Mouse (Mus musculus) brain, adult 2 months (tissue): ENCODE data around the gene Rps24.
A peak's percentile ranks its signal among the peaks of the same experiment; 100 is the strongest.
"Not testable (repeated sequence)": the region's sequence is repeated elsewhere in the genome, so short reads cannot be mapped to it uniquely, and the experiment has no call there.

Experiments
- DNase-seq: peaks from one replicate; pipeline ENCODE4 v3.0.0; 2011; ENCODE audit warnings: low read depth, low spot score

Gene Rps24

DNA sequence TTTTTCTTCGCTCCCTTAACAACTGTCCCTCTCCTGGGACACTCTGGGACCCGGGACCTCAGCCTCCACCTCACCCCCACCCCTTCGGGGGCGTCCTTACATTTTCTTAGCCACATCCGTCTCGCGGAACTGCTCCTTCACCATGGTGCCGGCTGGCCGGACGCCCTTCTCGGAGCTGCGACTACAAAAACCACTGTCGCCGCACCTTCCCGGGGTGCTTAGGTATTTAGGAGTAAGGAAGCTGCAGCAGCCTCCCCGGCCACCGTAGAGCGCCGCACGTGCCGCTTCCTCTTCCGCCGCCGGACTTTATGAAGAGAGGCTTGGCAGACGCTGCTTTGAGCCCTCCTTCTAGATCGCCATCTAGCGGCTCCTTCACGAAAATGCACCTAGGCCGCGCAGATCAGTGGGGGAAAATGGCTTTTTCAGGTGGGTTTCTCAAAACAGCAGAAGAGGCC lies at the start of gene Rps24, which contains the start of gene Polr3a:
Gene Rps24, plus strand, starts transcription at position 353 of the 455 bp plus-strand sequence.
Gene Polr3a, minus strand, starts transcription at position 286 of the 455 bp plus-strand sequence.
- peak; percentile 98 for DNase-seq

DNA sequence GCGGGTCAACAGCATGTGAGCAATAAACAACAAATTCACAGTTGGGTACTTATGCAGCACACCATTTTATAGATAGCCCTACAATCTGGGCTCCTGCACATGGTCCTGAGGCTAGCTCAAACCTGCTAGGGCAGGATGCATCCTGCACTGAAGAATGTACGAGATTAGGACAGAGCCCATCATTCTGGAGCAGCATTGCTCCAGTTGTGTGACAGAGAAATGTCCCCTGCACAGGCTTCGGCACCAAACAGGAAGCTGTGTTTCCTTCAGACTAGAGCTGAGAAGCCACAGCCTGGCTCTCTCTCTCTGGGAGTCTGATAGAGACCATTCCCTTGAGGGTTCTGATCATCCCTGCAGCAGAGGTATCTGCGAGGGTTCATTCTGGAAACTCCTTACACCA lies 43.4 kb upstream of the Rps24 start:
- DNase-seq: not testable (repeated sequence)

DNA sequence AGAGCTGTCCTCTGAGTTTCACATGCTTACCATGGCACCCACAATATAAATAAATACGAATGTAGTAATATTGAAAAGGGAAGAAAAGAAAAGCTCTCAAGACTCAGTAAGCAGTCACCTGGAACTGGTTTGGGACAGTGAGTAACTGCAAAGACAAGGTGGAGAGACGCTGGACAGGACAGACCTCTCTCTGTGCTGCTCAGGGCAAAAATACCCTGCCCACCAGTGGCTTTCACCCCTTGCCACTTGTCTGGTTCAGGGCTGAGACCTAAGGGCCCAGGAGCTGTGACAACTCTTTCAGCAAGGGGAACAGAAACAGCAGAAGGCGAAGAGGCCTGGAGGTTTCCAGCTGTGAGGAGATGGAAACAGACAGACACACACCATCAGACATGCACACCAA lies 28.7 kb upstream of the Rps24 start:
- DNase-seq: no peak

DNA sequence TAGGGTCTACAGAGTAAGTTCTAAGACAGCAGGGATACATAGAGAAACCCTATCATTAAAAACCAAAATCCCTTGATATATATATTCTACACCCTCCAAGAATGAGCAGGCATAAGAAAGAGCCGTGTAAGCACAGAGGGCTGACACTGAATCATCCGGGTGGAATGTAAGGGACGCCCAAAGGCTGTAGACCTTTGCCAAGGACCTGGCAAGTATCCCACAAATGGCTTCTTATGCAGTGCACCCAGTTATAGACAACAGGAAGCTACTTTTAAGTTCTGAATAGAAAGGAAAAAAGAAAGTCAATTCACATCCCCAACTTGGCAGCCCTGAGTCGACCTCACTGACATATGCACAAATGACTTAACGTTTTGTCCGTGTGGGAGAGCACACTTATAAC lies 18.1 kb upstream of the Rps24 start:
- DNase-seq: no peak

DNA sequence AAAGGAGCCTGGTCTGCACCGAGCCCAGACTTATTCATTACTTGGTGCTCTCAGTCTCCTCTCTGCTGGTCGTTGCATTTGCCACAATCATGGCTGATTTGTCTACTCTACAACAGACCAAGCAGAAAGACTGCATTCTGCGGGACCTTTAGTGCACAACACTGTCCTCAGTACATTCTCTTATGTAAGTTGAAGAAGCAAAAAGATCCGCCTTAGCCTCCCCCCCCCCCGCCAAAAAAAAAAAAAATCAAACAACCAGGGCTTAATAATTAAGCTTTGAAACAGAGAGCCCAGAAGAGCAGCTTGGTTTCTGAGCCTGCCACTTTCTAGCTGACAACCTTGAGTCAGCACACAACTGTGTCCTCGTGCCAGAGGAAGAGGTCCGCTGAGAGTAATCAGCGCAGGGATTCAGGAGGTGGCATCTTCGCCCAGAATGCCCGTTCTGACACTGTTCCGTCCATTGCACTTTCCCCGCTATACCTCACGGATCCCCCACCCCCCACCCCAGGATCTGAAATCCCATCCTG lies 621 bp upstream of the Rps24 start:
- no peak for DNase-seq

DNA sequence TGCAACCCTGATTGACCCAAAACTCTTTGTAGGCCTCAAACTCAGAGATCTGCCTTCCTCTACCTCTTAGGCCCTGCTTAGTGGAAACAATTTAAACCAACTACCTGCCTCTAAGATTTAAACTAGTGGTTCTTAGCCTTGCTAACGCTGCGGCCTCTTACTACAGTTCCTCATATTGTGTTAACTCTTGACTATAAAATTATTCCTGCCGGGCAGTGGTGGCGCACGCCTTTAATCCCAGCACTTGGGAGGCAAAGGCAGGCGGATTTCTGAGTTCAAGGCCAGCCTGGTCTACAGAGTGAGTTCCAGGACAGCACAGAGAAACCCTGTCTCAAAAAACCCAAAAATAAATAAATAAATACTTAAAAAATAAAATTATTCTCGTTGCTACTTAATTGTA lies 2.8 kb downstream of the Rps24 start:
- DNase-seq: not testable (repeated sequence)

DNA sequence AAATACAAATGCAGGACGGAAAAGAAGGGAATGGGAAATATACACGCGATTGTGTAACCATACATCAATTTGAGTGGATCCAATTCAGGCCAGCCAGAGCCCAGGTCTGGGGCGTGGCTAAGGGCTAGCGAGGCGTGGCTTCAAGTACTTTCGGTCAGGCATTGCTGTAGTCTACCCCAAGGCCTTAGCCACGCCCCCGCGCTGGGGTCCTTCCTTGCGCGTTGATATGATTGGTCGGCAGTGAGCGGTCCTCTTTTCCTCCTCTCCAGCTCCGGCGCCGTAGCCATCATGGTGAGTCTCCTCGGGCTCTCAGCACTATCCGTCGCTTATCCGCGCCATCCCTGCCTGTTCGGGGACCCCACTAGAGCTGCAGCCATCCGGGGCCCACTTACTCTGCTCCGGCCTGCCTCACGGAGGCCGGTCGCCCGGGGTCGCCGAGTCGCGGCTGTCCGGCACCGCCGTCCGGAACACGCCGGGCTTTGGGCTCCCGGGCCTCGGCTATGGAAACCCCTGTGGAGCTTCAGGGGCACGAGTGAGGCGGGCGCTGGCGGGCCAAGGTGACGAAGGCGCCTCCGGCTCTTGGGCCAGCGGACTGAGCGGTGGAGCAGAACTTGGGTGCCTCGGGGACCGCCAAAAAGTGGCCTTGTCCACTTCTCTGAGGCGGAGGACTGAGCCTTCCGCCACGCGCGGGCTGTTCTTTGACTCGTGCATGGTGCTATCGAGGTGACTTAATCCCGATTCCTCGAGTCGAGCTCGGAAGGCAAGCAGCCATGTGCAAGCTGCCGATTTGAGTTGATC lies 3.7 kb downstream of the Rps24 start:
- DNase-seq: peak; percentile 98

DNA sequence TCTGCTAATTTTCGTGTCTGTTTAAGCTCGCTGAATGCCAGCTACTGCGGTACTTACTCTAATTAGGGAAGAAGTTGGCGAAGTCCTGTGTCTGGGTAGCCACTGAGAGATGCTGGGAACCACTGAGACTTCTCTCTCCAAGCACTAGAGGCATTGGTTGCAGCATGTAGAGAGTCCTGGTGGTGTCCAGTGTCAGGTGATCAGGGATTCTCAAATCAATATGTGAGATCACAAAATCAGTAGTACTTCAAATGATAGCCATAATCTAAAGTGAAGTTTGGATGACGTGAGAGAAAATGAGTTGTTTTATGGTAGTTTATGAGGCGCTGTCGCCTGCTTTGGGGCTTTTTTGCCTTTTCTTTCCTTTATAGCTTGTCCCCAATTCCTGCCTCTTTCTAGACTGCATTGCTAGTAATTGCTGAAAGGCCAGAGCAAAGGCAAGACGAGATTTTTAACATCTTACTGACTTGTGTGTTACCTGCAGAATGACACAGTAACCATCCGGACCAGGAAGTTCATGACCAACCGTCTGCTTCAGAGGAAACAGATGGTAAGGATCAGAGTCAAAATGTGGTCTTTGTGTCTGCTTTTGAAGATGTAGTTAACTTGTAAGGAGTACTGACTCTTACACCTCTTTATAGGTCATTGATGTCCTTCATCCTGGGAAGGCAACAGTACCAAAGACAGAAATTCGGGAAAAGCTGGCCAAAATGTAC lies 4.5 kb downstream of the Rps24 start:
- peak; percentile 41 for DNase-seq

DNA sequence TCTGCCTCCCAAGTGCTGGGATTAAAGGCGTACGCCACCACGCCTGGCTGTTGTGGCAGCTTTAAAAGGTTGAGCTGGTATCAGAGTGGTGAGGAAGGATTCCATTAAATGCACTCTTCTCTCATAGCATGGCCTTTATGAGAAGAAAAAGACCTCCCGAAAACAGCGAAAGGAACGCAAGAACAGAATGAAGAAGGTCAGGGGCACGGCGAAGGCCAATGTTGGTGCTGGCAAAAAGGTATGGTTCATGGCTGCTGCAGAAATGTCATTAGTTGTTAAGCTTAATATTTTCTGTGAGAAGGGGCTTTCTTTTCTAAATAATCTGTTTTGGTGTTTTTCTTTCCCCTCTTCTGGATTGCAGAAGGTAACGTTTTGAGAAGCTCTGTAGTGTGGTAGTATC lies 6.3 kb downstream of the Rps24 start:
- no peak for DNase-seq

DNA sequence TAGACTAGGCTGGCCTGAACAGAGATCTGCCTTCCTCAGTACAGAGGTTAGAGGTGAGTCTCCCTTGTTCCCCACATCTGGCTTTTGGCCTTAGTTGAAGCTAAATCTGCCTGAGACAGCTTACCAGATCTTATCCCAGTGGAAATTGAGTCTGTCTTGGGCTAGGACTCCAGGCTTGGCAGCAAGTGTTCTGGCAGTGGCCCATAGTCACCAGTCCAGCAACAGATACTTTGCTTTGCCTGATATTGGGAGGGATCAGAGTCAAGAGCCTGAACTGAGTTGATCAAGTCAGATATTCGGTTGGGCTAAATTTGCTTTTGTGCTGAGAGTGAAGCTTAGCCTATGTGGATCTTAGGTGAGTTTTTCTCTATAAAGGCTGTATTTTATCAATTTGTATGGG lies 9.6 kb downstream of the Rps24 start:
- DNase-seq: no peak

DNA sequence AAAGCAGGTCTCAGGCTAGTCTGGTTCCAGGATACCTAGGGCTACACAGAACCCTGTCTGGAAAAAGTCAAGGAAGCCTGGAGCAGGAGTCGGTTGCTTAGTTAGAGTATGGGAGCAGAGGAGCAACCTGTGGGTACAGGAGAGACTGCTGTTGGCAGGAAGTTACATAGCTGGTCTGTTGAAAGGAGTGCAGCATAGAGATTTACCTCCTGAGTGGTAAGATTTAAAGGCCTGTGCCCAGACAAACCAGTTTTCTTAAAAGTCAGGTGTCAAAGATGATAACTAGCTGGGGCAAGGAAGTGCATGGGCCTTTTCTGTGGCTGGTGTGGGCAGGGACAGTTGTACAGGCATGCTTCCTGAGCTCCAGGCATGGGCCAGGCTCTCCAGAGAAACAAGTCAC lies 10.5 kb downstream of the Rps24 start:
- DNase-seq: no peak

DNA sequence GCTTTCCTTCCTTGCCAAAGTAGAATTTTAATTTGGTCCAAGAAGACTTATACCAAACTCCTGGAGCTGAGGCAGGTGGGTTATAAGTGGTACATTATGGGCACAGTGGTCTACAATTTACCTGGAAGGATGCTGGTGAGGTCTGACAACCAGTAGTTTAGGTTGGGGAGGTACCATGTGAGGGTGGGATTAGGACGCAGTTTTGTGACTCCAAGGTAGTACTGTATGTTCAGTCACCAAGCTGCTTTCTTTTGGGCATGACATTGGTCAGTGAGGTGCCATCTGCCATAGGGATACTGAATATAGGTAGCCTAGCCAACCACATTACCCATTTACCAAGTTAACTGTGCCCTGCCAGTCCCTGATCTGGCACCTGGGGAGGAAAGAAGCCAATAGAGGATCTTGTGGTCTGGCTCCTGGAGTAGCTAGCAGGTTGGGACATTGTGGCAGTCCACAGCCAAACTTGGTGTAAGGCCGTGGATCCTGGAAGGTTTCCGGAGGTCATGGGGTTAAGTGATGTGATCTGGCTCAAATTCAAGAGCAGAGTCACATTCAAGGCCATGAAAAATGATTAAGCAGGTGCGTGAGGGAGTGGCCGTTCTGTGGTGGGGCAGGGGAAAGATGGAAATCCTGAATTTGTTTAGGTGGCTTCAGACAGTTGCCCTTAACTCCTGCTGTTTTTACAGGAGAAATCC lies 11.8 kb downstream of the Rps24 start:
- DNase-seq: peak; percentile 39

DNA sequence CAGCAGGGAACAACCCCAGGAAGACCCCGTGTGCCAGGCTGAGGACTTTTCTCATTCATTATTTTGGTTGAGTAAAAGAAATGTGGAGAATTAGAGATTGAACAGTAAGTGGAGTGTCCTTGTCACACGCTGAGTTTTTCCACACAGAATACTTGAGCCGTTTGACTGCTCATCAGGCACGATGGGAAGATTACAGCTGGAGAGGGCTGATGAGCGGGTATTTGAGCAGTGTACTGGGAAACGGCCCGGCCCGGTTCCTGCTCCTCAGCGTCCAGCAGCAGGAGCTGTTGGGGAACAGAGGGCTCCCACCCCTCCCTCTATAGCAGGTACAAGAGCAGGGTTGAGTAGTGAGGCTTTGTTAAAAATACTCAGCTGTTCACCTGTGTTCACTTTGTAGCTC lies 12.6 kb downstream of the Rps24 start:
- DNase-seq: no peak

DNA sequence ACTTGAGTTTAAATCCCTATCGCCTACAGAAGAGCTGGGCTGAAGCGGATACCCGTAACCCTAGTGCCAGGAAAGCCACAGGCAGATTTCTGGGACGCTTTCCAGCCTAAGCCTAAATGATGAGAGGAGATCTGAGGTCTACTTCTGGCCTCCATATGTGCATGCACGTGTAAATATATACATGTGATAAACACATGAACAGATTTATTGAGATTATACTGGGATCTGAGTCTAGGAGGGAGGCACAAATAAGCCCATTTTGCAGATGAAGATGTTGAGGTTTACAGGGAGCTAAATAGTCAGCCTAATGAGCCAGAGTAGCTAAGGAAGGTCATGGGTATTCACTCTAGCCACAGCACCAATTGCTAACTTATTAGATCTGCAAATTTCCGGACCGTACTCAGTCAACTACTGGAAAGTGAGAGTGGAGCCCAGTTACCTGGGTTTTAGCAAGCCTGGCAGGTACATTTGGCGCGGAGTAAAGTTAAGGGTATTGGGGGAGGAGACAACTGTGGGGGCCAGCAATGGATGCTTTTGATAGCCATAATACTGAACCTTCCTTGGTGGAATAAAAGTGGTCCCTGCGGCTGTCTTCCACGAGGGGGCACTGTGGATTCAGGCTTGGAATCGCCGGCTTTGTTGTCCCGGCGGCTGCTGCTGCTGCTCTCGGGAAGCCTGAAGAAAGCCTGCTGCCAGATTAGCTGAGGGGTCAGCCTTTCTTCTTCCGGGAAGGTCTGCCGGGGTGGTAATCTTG lies 13.3 kb downstream of the Rps24 start:
- peak; percentile 92 for DNase-seq

DNA sequence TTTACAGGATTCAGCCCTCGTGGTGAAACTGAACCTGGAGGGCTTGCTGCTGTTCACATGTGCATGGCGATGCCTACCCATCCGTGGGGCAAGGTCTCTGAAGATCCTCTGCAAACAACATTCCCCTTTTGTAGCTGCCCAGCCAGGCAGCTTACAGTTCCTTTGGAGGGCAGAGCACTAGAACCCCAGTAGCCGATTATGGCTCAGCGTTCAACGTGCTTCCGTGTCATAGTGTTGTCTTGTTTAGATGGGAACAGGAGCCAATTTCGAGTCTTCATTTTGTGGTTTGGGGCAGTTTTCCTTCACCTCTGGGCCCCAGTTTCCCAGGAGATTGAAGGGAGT lies 13.9 kb downstream of the Rps24 start:
- no peak for DNase-seq

DNA sequence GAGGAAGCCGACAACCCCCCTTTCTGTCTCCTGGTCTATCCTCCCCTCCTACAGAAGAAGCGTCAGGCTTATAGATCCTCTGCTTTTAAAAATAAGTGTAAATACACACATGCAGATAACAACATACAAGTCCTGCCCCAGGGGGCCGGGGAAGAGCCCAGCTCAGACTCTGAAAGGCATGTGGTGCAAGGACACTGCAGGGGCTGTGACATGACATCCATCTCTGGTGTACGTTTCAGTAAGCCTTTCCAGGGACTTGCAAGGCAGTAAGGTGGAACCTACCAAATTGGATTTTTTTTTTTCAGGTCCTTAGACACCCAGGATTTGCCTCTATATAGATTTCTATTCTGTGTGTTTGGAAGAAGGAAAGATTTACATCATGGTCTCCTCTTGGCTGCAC lies 14.3 kb downstream of the Rps24 start:
- DNase-seq: no peak

DNA sequence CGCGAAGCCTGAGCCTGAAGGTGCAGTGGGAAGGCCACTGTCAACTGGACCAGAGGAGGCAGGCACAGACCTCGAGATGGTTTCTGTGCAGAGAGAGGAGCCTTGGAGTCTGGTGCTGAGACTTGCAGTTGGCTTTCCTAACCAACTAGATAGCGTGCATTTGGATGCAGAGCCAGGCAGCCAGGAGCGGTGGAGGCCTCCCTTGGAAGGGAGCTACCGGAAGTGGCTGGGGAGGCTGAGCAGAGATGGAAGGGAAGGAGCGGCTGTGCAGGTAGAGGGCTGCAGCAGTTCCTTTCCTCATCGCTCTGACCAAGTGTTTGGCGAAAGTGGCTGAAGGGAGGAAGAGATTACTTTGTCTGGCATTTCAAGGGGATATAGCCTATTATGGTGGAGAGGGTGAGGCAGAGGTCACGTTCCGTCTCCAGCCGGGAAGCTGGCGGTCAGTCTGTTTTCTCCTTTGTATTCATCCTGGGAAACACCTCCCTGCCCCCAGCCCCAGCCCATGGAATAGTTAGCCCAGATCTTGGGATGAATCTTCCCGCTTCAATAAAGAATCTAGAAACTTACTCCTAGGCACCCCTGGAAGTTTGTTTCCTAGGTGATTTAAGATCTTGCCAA lies 20.6 kb downstream of the Rps24 start:
- no peak for DNase-seq

DNA sequence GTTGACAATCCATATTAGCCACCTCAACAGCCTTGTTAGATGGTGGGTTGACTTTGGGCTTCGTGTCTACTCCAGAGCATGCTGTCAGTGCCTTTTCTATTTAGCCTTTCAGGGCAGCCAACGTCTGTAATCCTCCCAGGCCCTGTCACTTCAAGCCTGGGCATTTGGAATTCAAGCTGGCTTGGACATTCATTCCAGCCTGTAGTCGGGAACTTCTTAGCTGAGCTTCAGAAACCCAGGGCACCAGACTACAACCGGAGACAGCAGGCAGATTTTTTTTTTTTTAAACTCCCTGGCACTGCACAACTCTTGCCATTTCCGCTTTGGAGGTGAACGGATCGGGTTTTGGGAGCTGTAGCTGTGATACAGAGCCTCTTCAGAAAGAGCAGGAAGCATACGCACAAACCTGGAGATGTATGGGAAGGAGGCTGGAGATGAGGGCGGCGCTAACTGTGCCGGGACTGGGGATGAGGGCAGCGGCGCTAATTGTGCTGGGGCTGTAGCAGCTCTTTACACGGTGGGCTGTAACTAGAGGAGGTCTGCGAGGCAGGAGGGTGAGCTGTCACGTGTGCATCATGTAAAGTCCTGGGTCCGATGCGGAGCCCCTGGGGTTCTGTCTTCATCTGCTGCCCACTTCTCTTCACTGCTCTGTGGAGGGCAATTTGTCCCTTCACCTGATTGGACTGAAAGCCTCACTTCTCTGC lies 21.3 kb downstream of the Rps24 start:
- peak; percentile 47 for DNase-seq

DNA sequence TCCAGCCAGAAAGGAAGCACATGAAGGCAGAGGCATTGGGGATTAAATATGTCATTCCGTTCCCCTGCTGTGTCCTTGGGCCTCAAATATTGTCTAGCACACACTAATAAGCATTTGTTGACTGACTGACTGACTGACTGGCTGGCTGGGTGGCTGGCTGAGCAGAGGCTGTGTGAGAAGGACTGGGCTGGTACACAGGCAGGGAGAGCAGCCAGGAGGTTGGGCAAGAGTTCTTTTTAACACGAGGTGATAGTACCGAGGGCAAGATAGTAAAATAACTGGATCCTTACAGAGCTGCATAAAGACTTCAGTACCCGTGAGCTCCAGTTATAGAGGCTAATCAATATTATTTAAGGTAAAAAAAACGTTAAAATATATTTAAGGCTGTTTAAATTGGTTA lies 22.6 kb downstream of the Rps24 start:
- no peak for DNase-seq

DNA sequence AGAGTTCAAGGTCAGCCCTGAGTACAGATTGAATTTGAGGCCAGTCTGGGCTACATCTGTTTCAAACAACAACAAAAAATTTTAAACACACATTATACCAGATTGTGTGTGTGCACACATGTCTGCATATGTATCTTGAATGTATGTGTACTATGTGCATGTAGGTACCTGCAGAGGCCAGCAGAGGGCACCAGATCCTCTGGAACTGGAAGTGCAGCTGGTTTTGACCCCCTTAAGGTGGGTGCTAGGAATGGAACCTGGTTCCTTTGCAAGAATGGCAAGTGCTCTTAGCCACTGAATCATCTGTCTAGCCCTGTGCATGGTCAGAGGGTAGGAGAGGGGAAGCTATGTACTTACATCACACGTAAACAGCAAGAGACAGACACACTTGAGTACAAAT lies 23.3 kb downstream of the Rps24 start:
- DNase-seq: no peak
